9 mouse cellular contexts compared by ENCODE assay signal in the genomic region with DNA sequence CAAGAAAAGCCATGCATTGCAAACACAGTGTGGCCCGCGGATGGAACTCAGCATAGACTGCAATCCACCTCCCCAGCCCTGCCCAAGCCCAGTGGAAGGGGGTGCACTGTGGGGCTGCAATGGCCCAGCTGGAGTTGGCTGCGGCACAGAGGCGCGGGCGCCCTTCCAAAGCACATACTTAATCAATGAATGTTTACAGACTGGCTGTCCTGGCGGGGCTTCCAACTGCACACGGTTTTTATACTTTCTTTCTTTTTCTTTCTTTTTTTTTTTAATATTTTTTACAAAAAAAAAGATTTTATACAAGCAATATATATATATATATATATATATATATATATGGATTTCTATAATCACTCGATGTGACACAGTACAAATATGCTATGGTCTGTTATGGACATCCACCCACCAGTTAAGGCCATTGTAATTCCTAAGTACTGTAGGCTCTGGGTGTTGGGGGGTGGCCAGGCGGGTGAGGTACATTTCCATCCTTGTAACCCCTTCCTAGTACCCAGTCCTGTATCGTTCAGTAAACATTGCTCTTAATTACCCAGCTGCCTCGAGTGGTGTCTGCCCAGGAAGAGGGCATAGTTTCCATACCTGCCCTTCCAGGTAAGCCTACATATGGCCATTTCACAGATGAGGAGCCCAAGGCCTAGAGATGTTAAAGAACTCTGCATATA. TPM values are rescaled to one million over a fixed set of nuclear protein-coding genes. Genes with fewer than 3 reads are reported as not detected.
DNase-seq lines count a peak whose midpoint lies in the region; ATAC-seq lines count a peak whose summit lies in the region.
"Had no signal": no experiment of that assay in that cellular context is flagged by ENCODE, and none has a peak within 500 bp of the region (broad histone marks: within the 10 kb centered on the region; RNA-seq: fewer than 3 reads in every experiment).

No protein-coding gene starts in this region.

- H3K36me3 ChIP-seq in heart, embryonic 15.5 days = peaks cover 7% of the 10 kb centered on the region
- peaks cover 1% of the 10 kb centered on the region; the same call in 1 of the 2 replicates for H3K36me3 ChIP-seq in stomach, embryonic 15.5 days
- H3K36me3 ChIP-seq: liver, embryonic 15.5 days had no signal

- no peak overlapping the region for H3K9ac ChIP-seq in heart, embryonic 15.5 days
- no peak overlapping the region for H3K9ac ChIP-seq in stomach, embryonic 15.5 days
- H3K9ac ChIP-seq: liver, embryonic 15.5 days had no signal

- H3K4me2 ChIP-seq in heart, embryonic 15.5 days = no peak overlapping the region
- H3K4me2 ChIP-seq in stomach, embryonic 15.5 days = peak overlapping the region; percentile 10; the same call in 1 of the 2 replicates
- H3K4me2 ChIP-seq: liver, embryonic 15.5 days had no signal

- H3K9me3 ChIP-seq in heart, embryonic 15.5 days (replicated peaks) = no peaks in the 10 kb centered on the region
- H3K9me3 ChIP-seq in stomach, embryonic 15.5 days = no peaks in the 10 kb centered on the region
- H3K9me3 ChIP-seq: liver, embryonic 15.5 days had no signal

- 74% methylated on average over 12 of the region's 12 CpGs for WGBS in heart, embryonic 15.5 days
- WGBS in stomach, embryonic 15.5 days = 40% methylated on average over 12 of the region's 12 CpGs

- DNase-seq in adrenal gland, adult 2 months = peak; percentile 35
- no peak for DNase-seq in adrenal gland, postnatal 4 days (ENCODE audit: low spot score in 2 of 2)
- peak; percentile 43 to 72 for DNase-seq in left cerebral cortex, postnatal 10 days (ENCODE audit: extremely low spot score in 1 of 2, low spot score in 2 of 2)
- DNase-seq in left cerebral cortex, adult 8-10 months (ENCODE audit: low spot score in 2 of 2) = no peak
- DNase-seq in lung, adult 18-20 months = peak; percentile 92 to 94
- DNase-seq in yolk sac, embryonic 10.5 days (ENCODE audit: low spot score) = no peak

- intact Hi-C loops in left cerebral cortex, postnatal 10 days (cut with DNase I) = no loop called here

- no peak overlapping the region for H3K27ac ChIP-seq in heart, embryonic 15.5 days
- peak overlapping the region; percentile 71 for H3K27ac ChIP-seq in stomach, embryonic 15.5 days
- H3K27ac ChIP-seq: liver, embryonic 15.5 days had no signal

- H3K27me3 ChIP-seq in heart, embryonic 15.5 days = no peaks in the 10 kb centered on the region
- H3K27me3 ChIP-seq in stomach, embryonic 15.5 days (replicated peaks) = no peaks in the 10 kb centered on the region
- H3K27me3 ChIP-seq: liver, embryonic 15.5 days had no signal

- no peak overlapping the region for H3K4me3 ChIP-seq in heart, embryonic 15.5 days
- no peak overlapping the region for H3K4me3 ChIP-seq in stomach, embryonic 15.5 days (replicated peaks)
- H3K4me3 ChIP-seq: liver, embryonic 15.5 days had no signal

- peaks cover 34% of the 10 kb centered on the region for H3K4me1 ChIP-seq in heart, embryonic 15.5 days (replicated peaks)
- peaks cover 25% of the 10 kb centered on the region for H3K4me1 ChIP-seq in stomach, embryonic 15.5 days
- H3K4me1 ChIP-seq: liver, embryonic 15.5 days had no signal

- ATAC-seq in heart, embryonic 15.5 days (replicated peaks; ENCODE audit: insufficient number of reproducible peaks, insufficient read depth, low FRiP score, low read depth) = 0 out of 2 replicates have a peak, but pooled peaks have one; percentile 33
- peak; percentile 72 for ATAC-seq in stomach, embryonic 15.5 days (ENCODE audit: insufficient read depth, low FRiP score, low read depth)

RNA-seq across cellular contexts. Expression of gene Jdp2, which starts 40.6 kb away (rescaled TPM):
- total RNA-seq in adrenal gland, adult 2 months (2021) = 10 to 100 TPM; 17.6 to 22.1 TPM
- 16.3 and 16.9 TPM in 2 replicates for polyA plus RNA-seq in adrenal gland, adult 2 months (2012; rRNA removed)
- total RNA-seq in adrenal gland, postnatal 4 days (2021) = 10 to 100 TPM; 22.6 to 23.0 TPM
- 10 to 100 TPM; 28.2 to 39.7 TPM for total RNA-seq in left cerebral cortex, postnatal 10 days (2021)
- total RNA-seq in left cerebral cortex, adult 8-10 months (2022) = 10 to 100 TPM; 49.9 to 67.7 (median 55.7) TPM
- polyA plus RNA-seq in heart, embryonic 15.5 days (2015; fragmentation: Nextera tagmentation; extraction: Ambion mirVana) = 0.37 and 0.96 TPM in 2 replicates
- 0.81 and 0.89 TPM in 2 replicates for polyA plus RNA-seq in stomach, embryonic 15.5 days (2015; fragmentation: Nextera tagmentation; extraction: Ambion mirVana)

RNA-seq across cellular contexts. Expression of gene Batf, which starts 47.0 kb away (rescaled TPM):
- under 1 TPM; 0.41 to 0.81 TPM for total RNA-seq in adrenal gland, adult 2 months (2021)
- polyA plus RNA-seq in adrenal gland, adult 2 months (2012; rRNA removed) = 0.44 and 1.9 TPM in 2 replicates
- total RNA-seq in adrenal gland, postnatal 4 days (2021) = 1 to 10 TPM in 1 of 2 experiments, under 1 TPM in 1; 0.87 to 1.2 TPM
- under 1 TPM; 0.36 to 0.51 TPM for total RNA-seq in left cerebral cortex, postnatal 10 days (2021)
- total RNA-seq in left cerebral cortex, adult 8-10 months (2022) = under 1 TPM in 3 of 4 experiments, not detected in 1; 0.52 to 0.84 (median 0.59) TPM
- 4.0 and 5.5 TPM in 2 replicates for polyA plus RNA-seq in heart, embryonic 15.5 days (2015; fragmentation: Nextera tagmentation; extraction: Ambion mirVana)
- polyA plus RNA-seq in stomach, embryonic 15.5 days (2015; fragmentation: Nextera tagmentation; extraction: Ambion mirVana) = 3.4 and 5.3 TPM in 2 replicates

Comparison
In these comparisons a context has a peak if more than half of its experiments do, and no peak if none do; other contexts are left out.
1. DNase-seq: peak in adrenal gland, adult 2 months (single experiment), left cerebral cortex, postnatal 10 days (2 of 2) and lung, adult 18-20 months (2 of 2); none in adrenal gland, postnatal 4 days (0 of 2), left cerebral cortex, adult 8-10 months (0 of 2) and yolk sac, embryonic 10.5 days (single experiment).